Mouse (Mus musculus): ENCODE data around the gene Ints13. TPM values are rescaled to one million over a fixed set of nuclear protein-coding genes. Genes with fewer than 3 reads are reported as not detected.
"Not testable (repeated sequence)": the region's sequence is repeated elsewhere in the genome, so short reads cannot be mapped to it uniquely, and the experiment has no call there.

Ints13 gene
- polyA plus RNA-seq (2017; shearing (Covaris generic)) = 10 to 100 TPM; 53.1 to 58.5 TPM

- peak; percentile 89 for ATAC-seq
These were observed at the start of gene Ints13 for GRCm38 (mm10) chr6:146577310-146578109. Ints13 (minus strand) TSS chr6:146577835.

GRCm38 (mm10) chr6:146616670-146617069 lies 39.0 kb upstream of the Ints13 start:
- no peak for ATAC-seq

- ATAC-seq = no peak
These were observed 38.3 kb upstream of the Ints13 start for GRCm38 (mm10) chr6:146615891-146616290.

- ATAC-seq = no peak
These were observed 36.9 kb upstream of the Ints13 start for GRCm38 (mm10) chr6:146614541-146614940.

- ATAC-seq = no peak
These were observed 36.3 kb upstream of the Ints13 start for GRCm38 (mm10) chr6:146613907-146614306.

DNA sequence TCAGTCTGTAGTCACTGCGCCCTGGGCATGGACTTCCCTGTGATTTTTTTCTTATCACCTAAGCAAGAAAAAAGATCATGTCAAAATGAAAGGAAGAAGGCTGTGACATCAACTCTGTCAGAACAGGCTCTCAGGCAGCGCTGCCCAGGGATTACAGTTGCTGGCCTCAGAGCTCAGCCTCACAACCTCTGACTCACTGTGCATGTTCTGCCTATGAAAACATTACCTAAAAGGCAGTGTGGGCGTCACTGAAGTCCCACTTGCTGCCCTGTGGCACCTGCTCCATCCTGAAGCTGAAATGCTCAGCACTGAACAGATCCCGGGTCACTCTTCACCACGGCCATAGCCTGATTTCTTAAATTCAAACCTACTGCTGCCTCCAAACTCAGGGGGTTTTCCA lies 35.1 kb upstream of the Ints13 start:
- ATAC-seq = no peak

DNA sequence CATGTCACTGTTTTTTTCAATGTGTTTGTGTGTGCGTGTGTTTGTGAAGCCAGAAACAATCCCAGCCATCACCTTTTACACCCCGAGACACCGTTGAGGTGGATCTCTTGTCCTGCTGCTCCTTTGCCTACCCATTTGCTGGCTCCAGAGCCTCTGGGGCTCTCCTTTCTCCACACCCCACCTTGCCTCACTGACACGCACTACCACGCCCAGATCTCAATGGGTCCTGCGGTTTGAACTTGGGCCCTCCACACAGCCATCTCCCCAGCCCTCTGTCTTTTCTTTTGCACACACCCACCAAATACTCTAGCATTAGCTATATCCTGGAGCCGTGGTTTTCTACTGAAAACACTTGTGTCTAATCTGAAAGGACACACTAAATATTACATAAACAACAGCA lies 34.3 kb upstream of the Ints13 start:
- no peak for ATAC-seq

- ATAC-seq = no peak
These were observed 33.8 kb upstream of the Ints13 start for GRCm38 (mm10) chr6:146611385-146611784.

DNA sequence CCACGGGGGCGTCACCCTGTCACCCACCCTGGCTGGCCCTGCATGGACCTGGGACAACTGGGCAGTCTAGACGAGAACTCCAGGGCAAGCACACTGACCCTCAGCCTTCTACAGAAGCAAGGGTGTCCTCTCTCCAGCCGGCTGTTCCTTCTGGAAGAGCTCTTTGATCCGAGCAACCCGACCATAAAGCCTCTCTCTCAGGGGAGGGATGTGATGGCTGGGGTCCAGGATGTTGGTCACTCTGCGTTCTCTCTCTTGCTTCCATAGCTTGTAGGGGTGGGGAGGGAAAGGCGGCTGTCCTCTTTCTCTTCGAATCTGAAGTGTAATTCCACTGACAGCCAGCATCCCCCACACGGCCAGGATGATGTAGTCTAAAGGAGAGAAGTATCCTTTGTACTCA lies 26.0 kb upstream of the Ints13 start:
- no peak for ATAC-seq

- ATAC-seq = no peak
These were observed 25.0 kb upstream of the Ints13 start for GRCm38 (mm10) chr6:146602601-146603000.

DNA sequence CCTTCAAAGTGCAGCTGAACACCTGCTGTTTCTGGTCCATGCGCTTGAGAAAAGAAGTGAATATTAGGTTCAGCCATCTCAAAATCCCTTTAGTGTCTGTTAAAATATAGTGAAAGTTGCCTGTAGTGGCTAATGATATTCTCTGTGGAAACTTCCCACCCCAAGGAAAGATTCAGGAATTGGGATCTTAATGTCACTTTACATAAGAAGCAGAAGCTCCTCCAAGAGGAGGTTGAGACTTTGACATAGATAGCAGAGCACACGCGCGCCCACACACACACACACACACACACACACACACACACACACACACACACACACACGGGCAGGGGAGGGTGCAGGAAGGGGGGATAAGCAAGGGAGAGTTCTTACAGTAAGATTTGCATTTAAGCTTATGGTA lies 7.5 kb upstream of the Ints13 start:
- no peak for ATAC-seq

DNA sequence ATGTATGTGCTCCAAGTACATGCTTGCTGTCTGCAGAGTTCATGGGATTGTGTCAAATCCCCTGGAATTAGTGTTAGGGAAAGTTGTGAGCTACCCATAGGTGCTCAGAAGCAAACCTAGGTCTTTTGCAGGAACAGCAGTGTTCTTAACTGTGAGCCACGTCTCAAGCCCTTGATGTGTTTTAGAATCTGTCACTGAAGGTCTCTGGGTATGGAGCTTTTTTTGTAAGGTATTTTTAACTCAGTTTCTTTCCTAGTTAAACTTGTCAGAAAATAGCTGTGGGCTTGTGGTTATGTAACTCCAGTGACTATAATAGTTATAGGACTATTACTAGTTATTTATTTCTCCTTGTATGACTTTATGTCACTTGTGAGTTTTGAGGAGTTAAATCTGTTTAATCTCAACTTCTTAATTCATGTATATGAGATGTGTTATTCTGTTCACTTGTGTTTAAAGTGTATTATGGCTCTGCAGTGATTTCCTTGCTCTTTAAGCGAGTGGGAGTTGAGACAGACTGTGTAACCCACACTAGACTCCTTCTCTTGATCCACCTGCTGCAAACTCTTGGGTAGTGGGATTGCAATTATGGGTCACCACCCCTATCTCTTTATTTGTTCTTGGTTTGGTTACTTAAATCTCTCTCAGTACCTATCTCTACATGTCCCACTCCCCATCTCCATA lies 5.9 kb upstream of the Ints13 start:
- ATAC-seq = no peak

GRCm38 (mm10) chr6:146580381-146580926 lies 2.8 kb upstream of the Ints13 start:
- no peak for ATAC-seq

- ATAC-seq = no peak
These were observed 951 bp upstream of the Ints13 start for GRCm38 (mm10) chr6:146578586-146578985.

DNA sequence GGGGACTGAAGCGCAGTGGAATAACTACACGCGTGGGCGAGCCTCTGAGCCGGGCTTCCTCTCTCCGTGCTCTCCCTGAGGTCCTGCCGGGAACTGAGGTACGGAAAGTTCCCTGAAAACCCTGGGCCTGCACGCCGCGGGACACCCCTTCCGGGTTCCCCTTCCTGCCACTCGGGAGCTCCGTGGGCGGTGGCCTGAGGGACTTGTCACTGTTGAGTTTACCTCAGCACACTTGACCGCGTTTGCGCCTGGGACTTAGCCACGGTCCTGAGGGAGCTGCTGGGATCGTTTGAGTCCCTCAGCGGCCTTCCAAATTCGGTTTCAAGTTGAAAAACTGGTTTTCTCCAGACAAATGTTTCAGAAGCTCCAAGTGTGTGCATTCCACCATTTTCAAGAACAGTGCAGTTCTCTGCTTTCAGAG lies 486 bp upstream of the Ints13 start:
- ATAC-seq = peak; percentile 30

DNA sequence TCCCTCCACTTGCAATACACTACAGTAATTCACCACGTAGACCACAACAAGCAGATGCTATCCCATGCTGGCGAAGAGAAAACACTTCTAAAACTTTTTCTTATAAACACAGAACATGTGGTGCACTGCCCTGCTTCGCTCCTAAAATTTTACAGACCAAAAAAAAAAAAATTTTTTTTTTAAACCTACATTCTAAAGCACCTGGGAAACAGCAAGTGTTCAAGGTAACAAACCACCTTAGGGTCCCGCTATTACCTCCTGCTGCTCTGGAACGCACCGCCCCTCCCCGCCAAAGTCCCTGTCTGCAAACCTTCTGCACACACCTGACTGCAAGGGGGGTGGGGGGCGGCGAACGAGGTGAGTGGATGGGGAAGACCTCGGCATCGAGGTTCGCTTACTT lies 732 bp downstream of the Ints13 start, which contains the start of gene Fgfr1op2:
Gene Fgfr1op2, plus strand, starts transcription at position 301 of the 400 bp plus-strand sequence.
- no peak for ATAC-seq

DNA sequence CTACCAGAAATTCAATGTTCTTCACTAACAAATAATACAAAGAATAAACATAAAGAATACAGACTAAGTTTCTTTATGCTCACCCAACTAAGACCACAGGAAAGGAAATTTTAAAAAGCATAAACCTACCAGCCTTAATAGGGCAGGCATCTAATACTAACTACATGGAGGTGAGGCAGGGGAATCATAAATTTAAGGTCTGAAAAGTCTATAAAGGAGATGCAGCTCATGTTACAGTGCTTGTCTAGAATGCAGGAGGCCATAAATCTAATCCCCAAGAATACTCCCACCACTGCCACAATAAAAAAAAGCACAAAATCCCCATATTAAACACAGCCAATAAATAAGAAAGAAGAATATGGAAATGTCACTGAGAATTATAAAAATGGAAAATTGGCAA lies 5.6 kb downstream of the Ints13 start:
- no peak for ATAC-seq

GRCm38 (mm10) chr6:146562461-146562860 lies 15.2 kb downstream of the Ints13 start:
- not testable (repeated sequence) for ATAC-seq

DNA sequence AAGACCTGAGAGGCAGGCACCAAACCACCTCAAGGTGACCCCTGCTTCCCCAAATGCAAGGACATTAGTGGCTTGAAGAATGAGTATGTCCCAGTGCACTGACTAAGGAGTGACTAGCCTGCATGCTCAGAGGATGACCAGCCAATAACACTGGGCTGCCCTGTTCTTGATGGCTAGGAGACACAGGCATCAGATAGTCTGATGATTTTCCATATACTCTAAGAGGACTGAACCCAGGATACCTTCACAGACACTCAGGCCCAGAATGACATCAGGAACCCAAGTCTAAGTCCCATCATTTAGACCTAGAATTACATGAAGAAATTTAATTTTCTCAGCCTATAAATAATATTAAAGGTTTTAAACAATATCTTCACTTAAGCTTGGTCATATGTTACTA lies 26.3 kb downstream of the Ints13 start:
- ATAC-seq = no peak

DNA sequence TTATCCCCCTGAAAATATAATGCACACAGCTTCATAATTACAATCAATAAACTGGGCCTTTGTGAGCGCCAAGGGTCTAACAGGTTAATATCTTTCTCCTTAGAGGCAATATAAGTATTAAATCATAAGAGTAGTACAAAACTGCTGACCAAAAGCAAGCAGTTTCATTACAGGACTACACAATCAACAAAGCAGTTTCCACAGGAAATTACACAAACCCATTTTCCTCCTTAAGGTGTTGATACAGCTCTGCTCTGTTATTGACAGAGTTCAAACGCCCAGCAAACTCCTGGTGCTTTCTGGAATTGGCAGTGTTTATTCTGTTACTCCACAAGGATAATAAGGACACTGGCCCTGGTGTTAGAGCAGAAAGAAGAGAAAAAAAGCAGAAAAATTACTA lies 27.2 kb downstream of the Ints13 start:
- ATAC-seq = no peak

GRCm38 (mm10) chr6:146545289-146545865 lies 32.3 kb downstream of the Ints13 start:
- no peak for ATAC-seq

- peak; percentile 54 for ATAC-seq
These were observed 33.0 kb downstream of the Ints13 start for GRCm38 (mm10) chr6:146544622-146545021.

DNA sequence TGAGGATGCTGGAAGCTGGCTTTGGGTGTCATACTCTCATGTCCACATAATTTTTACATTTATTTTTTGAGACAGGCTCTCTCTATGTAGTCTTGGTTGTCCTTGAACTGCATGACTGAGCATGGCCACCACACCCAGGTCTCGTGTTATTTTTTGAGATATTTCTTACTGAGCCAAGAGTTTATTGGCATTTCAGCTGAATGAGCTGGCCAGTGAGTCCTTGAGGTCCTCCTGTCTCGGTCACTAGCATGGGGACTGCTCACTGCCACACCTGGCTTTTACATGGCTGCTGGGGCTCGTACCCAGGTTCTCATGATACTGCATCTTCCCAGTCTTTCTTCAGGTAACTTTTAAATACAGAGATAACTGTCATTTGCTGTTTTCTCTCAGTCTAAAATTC lies 37.2 kb downstream of the Ints13 start:
- ATAC-seq = no peak

Data from CD4-positive, CD25-positive, alpha-beta regulatory T cell, adult 4 months (primary cell).